Comparison of ENCODE assay signal across 1 mouse cellular context in genomic region chr1:74268750-74269149, GRCm38 (mm10).
TF ChIP-seq lines count a peak whose summit lies in the region.

No protein-coding gene starts in this region.

TF ChIP-seq in MEL, 35 proteins besides CTCF, POLR2A, EP300 and RAD21 (continued from another document):
- TF ChIP-seq ETS1 (IDR thresholded peaks at IDR 0.05; ENCODE audit: low read depth, low read length) (no peak), TCF12 (IDR thresholded peaks at IDR 0.05; ENCODE audit: low read depth, low read length) (no peak), TAL1 (IDR thresholded peaks at IDR 0.05; ENCODE audit: low read length) (no peak), RCOR1 (IDR thresholded peaks at IDR 0.05; ENCODE audit: low read depth, low read length) (no peak)
